Mouse (Mus musculus) lung, adult 2 months (tissue): ENCODE measurements at regions not wholly inside any gene's neighbourhood (a gene's known extent, or its start where the extent isn't known, plus 50 kb on each side); places are given as distances from the start of the nearest gene placed in this dataset.

Experiments used
- DNase-seq: peaks from one replicate; pipeline ENCODE4 v3.0.0; 2022
- H3K4me1 ChIP-seq: fragments of 200-500 bp; 2 replicates; pipeline ENCODE4 v1.6.1; 2011; ENCODE audit warnings: low read length; ENCODE audit not compliant: control insufficient read depth, insufficient read depth
- H3K4me3 ChIP-seq: fragments of 200-500 bp; replicated peaks from 2 replicates; pipeline ENCODE3; 2011; ENCODE audit warnings: low read depth, mild to moderate bottlenecking, control low read depth, low read length; ENCODE audit errors: extremely low read depth
- CTCF ChIP-seq: fragments of 200-500 bp; IDR thresholded peaks from 2 replicates; pipeline ENCODE4 v1.5.1; 2011; ENCODE audit warnings: mild to moderate bottlenecking, low read length, control low read depth; ENCODE audit not compliant: insufficient read depth
- POLR2A ChIP-seq: fragments of 200-500 bp; IDR thresholded peaks from 2 replicates; pipeline ENCODE4 v1.6.1; 2011; ENCODE audit warnings: low read depth, mild to moderate bottlenecking, control low read depth, low read length, borderline replicate concordance; ENCODE audit errors: extremely low read depth
- WGBS: fragments of 180-500 bp; shearing (Covaris S2); methylation state at CpG from one replicate; pipeline ENCODE4 v1.1.7; 2018; 5-methylcytosine and 5-hydroxymethylcytosine counted together

- DNase-seq = no peak
- TF ChIP-seq POLR2A (no peak), CTCF (no peak)
- Histone ChIP-seq H3K4me1 (peaks cover 10% of the 10 kb centered on the region; the same call in 1 of the 2 replicates), H3K4me3 (no peak overlapping the region)
- WGBS = 53% methylated on average over 5 of the region's 5 CpGs
These were observed 91.0 kb downstream of the Cpn2 start for GRCm38 (mm10) chr16:30176306-30176705.

GRCm38 (mm10) chr16:30177769-30178168, 89.5 kb downstream of the Cpn2 start:
- peaks cover 6% of the 10 kb centered on the region; the same call in 1 of the 2 replicates for H3K4me1 ChIP-seq
- no peak overlapping the region for H3K4me3 ChIP-seq
- DNase-seq = no peak
- TF ChIP-seq CTCF (no peak), POLR2A (no peak)
- WGBS = 77% methylated on average over 7 of the region's 7 CpGs

- 76% methylated on average over 6 of the region's 6 CpGs for WGBS
- Histone ChIP-seq H3K4me3 (no peak overlapping the region), H3K4me1 (peaks cover 4% of the 10 kb centered on the region; the same call in 1 of the 2 replicates)
- DNase-seq = no peak
- TF ChIP-seq POLR2A (no peak), CTCF (no peak)
These were observed 88.7 kb downstream of the Cpn2 start for GRCm38 (mm10) chr16:30178596-30178995.

GRCm38 (mm10) chr16:30179504-30179976, 87.8 kb downstream of the Cpn2 start:
- no peak for DNase-seq
- TF ChIP-seq CTCF = no peak
- TF ChIP-seq POLR2A = no peak
- Histone ChIP-seq H3K4me1 (peaks cover 6% of the 10 kb centered on the region), H3K4me3 (no peak overlapping the region)
- 71% methylated on average over 5 of the region's 5 CpGs for WGBS

GRCm38 (mm10) chr16:30181116-30181515, 86.2 kb downstream of the Cpn2 start:
- no peak for TF ChIP-seq CTCF
- TF ChIP-seq POLR2A = no peak
- DNase-seq = no peak
- 77% methylated on average over 8 of the region's 8 CpGs for WGBS
- Histone ChIP-seq H3K4me1 (peaks cover 17% of the 10 kb centered on the region), H3K4me3 (no peak overlapping the region)

GRCm38 (mm10) chr16:30184591-30185265, 82.6 kb downstream of the Cpn2 start:
- peak overlapping the region; percentile 21 for H3K4me3 ChIP-seq

GRCm38 (mm10) chr16:30185707-30186106, 81.6 kb downstream of the Cpn2 start:
- TF ChIP-seq POLR2A = no peak
- TF ChIP-seq CTCF = no peak
- Histone ChIP-seq H3K4me3 (no peak overlapping the region), H3K4me1 (peaks cover 40% of the 10 kb centered on the region)
- no peak for DNase-seq
- WGBS = 36% methylated on average over 7 of the region's 7 CpGs

More at GRCm38 (mm10) chr16:30184591-30185265, 82.6 kb downstream of the Cpn2 start:
- TF ChIP-seq POLR2A = no peak
- no peak for TF ChIP-seq CTCF
- DNase-seq = peak; percentile 70
- H3K4me1 ChIP-seq = peaks cover 40% of the 10 kb centered on the region
- WGBS = 5% methylated on average over 18 of the region's 18 CpGs

GRCm38 (mm10) chr16:30186201-30186700, 81.0 kb downstream of the Cpn2 start:
- TF ChIP-seq POLR2A (no peak), CTCF (no peak)
- Histone ChIP-seq H3K4me3 (no peak overlapping the region), H3K4me1 (peaks cover 40% of the 10 kb centered on the region)
- 41% methylated on average over 15 of the region's 15 CpGs for WGBS
- DNase-seq = no peak

- WGBS = 44% methylated on average over 10 of the region's 10 CpGs
- DNase-seq = peak; percentile 48
- TF ChIP-seq POLR2A = no peak
- TF ChIP-seq CTCF = no peak
- no peak overlapping the region for H3K4me3 ChIP-seq
- H3K4me1 ChIP-seq = peaks cover 40% of the 10 kb centered on the region
These were observed 80.5 kb downstream of the Cpn2 start for GRCm38 (mm10) chr16:30186701-30187270.

GRCm38 (mm10) chr16:30187400-30187799, 79.9 kb downstream of the Cpn2 start:
- peaks cover 40% of the 10 kb centered on the region for H3K4me1 ChIP-seq
- WGBS = 14% methylated on average over 9 of the region's 9 CpGs
- DNase-seq = peak; percentile 31
- no peak for TF ChIP-seq CTCF
- no peak for TF ChIP-seq POLR2A
- no peak overlapping the region for H3K4me3 ChIP-seq
